34 mouse cellular contexts compared by ENCODE assay signal in the genomic region with DNA sequence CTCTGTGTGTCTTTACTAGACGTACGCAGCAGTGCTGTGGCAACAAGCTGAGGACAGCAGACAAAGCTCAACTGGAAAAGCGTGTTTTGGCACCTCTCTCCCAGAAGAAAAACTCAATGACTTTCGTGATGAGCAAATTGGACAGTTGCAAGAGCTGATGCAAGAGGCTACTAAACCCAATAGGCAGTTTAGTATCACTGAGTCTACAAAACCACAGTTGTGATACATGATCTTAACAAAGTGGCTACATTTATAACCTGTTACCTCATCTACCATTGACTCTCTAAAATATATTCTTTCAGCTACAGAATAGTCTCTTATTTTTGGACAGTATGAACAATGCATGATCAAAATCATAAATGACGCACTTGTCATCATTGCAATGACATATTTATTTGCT.
"Had no signal": no experiment of that assay in that cellular context is flagged by ENCODE, and none has a peak within 500 bp of the region (broad histone marks: within the 10 kb centered on the region; RNA-seq: fewer than 3 reads in every experiment).

No protein-coding gene starts in this region.

- H3K36me3 ChIP-seq: heart, embryonic 15.5 days; hindbrain, embryonic 12.5 days; hindbrain, embryonic 15.5 days; intestine, embryonic 15.5 days; kidney, embryonic 15.5 days had no signal

- H3K4me1 ChIP-seq: heart, embryonic 12.5 days; heart, embryonic 13.5 days; heart, embryonic 15.5 days; hindbrain, embryonic 10.5 days; hindbrain, embryonic 12.5 days; hindbrain, embryonic 13.5 days; hindbrain, embryonic 15.5 days; intestine, embryonic 15.5 days; kidney, embryonic 15.5 days had no signal

- H3K9ac ChIP-seq: heart, embryonic 12.5 days; heart, embryonic 13.5 days; heart, embryonic 15.5 days; hindbrain, embryonic 12.5 days; hindbrain, embryonic 13.5 days; hindbrain, embryonic 14.5 days; hindbrain, embryonic 15.5 days; intestine, embryonic 15.5 days; kidney, embryonic 15.5 days had no signal

- H3K27ac ChIP-seq: heart, embryonic 13.5 days; heart, embryonic 15.5 days; hindbrain, embryonic 10.5 days; hindbrain, embryonic 12.5 days; hindbrain, embryonic 13.5 days; hindbrain, embryonic 14.5 days; hindbrain, embryonic 15.5 days; hindbrain, postnatal 0 days; intestine, embryonic 15.5 days; kidney, embryonic 15.5 days; kidney, postnatal 0 days; layer of hippocampus, adult 2 months; left cerebral cortex, adult 2 months had no signal

- H3K9me3 ChIP-seq: heart, embryonic 12.5 days; heart, embryonic 13.5 days; heart, embryonic 15.5 days; hindbrain, embryonic 10.5 days; hindbrain, embryonic 12.5 days; hindbrain, embryonic 13.5 days; hindbrain, embryonic 15.5 days; intestine, embryonic 15.5 days; kidney, embryonic 15.5 days had no signal

- H3K27me3 ChIP-seq: heart, embryonic 12.5 days; heart, embryonic 13.5 days; heart, embryonic 15.5 days; hindbrain, embryonic 12.5 days; hindbrain, embryonic 13.5 days; hindbrain, embryonic 15.5 days; intestine, embryonic 15.5 days; kidney, embryonic 15.5 days had no signal

- ATAC-seq: hindbrain, embryonic 16.5 days; hindbrain, postnatal 0 days; inflammation-experienced regulatory T-cells, adult 6 months; intestine, embryonic 15.5 days; intestine, embryonic 16.5 days; intestine, postnatal 0 days had no signal

- DNase-seq: heart, postnatal 10 days; heart, postnatal 14 days; heart, postnatal 36 days; heart, postnatal 4 days; kidney, adult 11 months; kidney, adult 18-20 months; kidney, adult 2 months; kidney, adult 8-10 months; kidney, adult 9 months; kidney, postnatal 10 days; kidney, postnatal 14 days; kidney, postnatal 25 days; kidney, postnatal 36 days; kidney, postnatal 4 days; layer of hippocampus, adult 9-11 months; layer of hippocampus, postnatal 36 days had no signal

- H3K4me3 ChIP-seq: heart, embryonic 12.5 days; heart, embryonic 13.5 days; heart, embryonic 15.5 days; hindbrain, embryonic 10.5 days; hindbrain, embryonic 12.5 days; hindbrain, embryonic 13.5 days; hindbrain, embryonic 15.5 days; intestine, embryonic 15.5 days; kidney, embryonic 15.5 days; layer of hippocampus, adult 2 months; left cerebral cortex, adult 2 months had no signal

- H3K4me2 ChIP-seq: heart, embryonic 12.5 days; heart, embryonic 13.5 days; heart, embryonic 15.5 days; hindbrain, embryonic 12.5 days; hindbrain, embryonic 13.5 days; hindbrain, embryonic 14.5 days; hindbrain, embryonic 15.5 days; intestine, embryonic 15.5 days; kidney, embryonic 15.5 days had no signal
